Mouse (Mus musculus) stomach, embryonic 16.5 days (tissue): ENCODE data around the gene Gm42674. TPM values are rescaled to one million over a fixed set of nuclear protein-coding genes. Genes with fewer than 3 reads are reported as not detected.
A peak's percentile ranks its signal among the peaks of the same experiment; 100 is the strongest.

Experiments
- ATAC-seq: fragments of 200-750 bp; cut with Nextera tagmentation; 2 replicates; pipeline ENCODE4 v1.8.0; 2017; ENCODE audit warnings: moderate number of reproducible peaks, moderate TSS enrichment; ENCODE audit not compliant: insufficient read depth, low FRiP score
- H3K27ac ChIP-seq: fragments of 300-500 bp; sonication (generic); 2 replicates; pipeline ENCODE4 v1.5.1; 2014; ENCODE audit warnings: low read length
- H3K27me3 ChIP-seq: fragments of 300-500 bp; sonication (generic); 2 replicates; pipeline ENCODE4 v1.6.1; 2014; ENCODE audit warnings: low read length, control low read depth, mixed read lengths; ENCODE audit not compliant: control insufficient read depth, insufficient read depth
- H3K36me3 ChIP-seq: fragments of 300-500 bp; sonication (generic); 2 replicates; pipeline ENCODE4 v1.6.1; 2014; ENCODE audit warnings: low read length; ENCODE audit not compliant: control insufficient read depth, insufficient read depth
- H3K4me1 ChIP-seq: fragments of 300-500 bp; sonication (generic); 2 replicates; pipeline ENCODE4 v1.6.1; 2014; ENCODE audit warnings: low read length, control low read depth, mixed read lengths; ENCODE audit not compliant: control insufficient read depth, insufficient read depth
- H3K4me2 ChIP-seq: fragments of 300-500 bp; sonication (generic); 2 replicates; pipeline ENCODE4 v1.6.1; 2014; ENCODE audit warnings: low read depth, low read length, mixed read lengths
- H3K4me3 ChIP-seq: fragments of 300-500 bp; sonication (generic); replicated peaks from 2 replicates; pipeline ENCODE4 v1.5.1; 2014; ENCODE audit warnings: mild to moderate bottlenecking, low read length
- H3K9ac ChIP-seq: fragments of 300-500 bp; sonication (generic); 2 replicates; pipeline ENCODE4 v1.6.1; 2014; ENCODE audit warnings: low read length
- H3K9me3 ChIP-seq: fragments of 300-500 bp; sonication (generic); replicated peaks from 2 replicates; pipeline ENCODE4 v1.6.1; 2016; ENCODE audit warnings: low read length, control low read depth; ENCODE audit not compliant: control insufficient read depth
- WGBS: fragments of 180-500 bp; shearing (Covaris S2); extraction: QIAGEN DNeasy Blood & Tissue Kit; methylation state at CpG from one replicate; pipeline ENCODE4 v1.1.7; 2014; 5-methylcytosine and 5-hydroxymethylcytosine counted together
- polyA plus RNA-seq: library from polyadenylated mRNA; unstranded; fragments of >200 nt; fragmentation: Nextera tagmentation; extraction: Ambion mirVana; gene quantifications from 2 replicates; pipeline ENCODE4 v1.2.1, GENCODE M21; 2015

The Gm42674 gene
- polyA plus RNA-seq, 1 experiment from 2014 or later = not detected

DNA sequence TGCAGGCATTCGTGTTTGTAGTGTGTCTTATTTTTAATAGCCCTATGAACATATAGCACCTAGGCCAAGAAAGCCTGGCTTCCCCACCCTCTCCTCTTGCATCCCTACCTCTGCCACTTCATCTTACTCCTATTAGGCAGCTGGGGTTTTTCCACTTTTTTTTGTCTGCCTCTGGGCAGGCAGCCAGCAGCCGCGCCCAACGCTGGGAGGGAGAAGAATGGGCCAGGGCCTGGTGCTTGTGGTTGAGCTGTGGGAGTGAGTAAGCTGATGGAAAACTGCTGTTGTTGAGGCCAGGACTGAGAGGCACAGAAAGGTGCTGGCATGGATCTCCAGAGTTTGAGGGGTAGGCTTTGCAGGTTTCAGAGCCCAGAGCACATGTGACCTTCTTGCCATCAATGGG, 2.7 kb downstream of the Gm42674 start:
- Histone ChIP-seq H3K36me3 (no peaks in the 10 kb centered on the region), H3K27me3 (no peaks in the 10 kb centered on the region), H3K9me3 (no peaks in the 10 kb centered on the region), H3K4me1 (peaks cover 37% of the 10 kb centered on the region), H3K9ac (no peak overlapping the region; the same call in 1 of the 2 replicates), H3K4me2 (no peak overlapping the region), H3K4me3 (no peak overlapping the region), H3K27ac (peak overlapping the region; percentile 89)
- ATAC-seq = peak; percentile 86
- WGBS = 11% methylated on average over 4 of the region's 4 CpGs

DNA sequence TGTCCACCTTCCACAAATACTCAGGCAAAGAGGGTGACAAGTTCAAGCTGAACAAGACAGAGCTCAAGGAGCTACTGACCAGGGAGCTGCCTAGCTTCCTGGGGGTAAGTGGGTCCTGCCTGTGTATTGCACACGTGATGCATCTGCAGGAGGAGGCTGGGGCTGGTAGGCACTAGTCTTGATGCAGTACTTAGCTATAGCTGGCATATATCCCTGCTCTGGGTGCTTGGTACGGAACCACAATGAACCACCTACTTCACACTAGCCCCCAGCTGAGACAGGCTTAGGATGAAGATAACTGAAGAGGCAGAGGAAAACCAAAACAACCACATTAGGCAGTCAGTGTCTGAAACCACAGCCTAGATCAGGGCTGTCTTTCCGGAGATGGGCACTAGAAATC, 3.3 kb downstream of the Gm42674 start:
- peak overlapping the region; percentile 89 for H3K27ac ChIP-seq
- peaks cover 37% of the 10 kb centered on the region for H3K4me1 ChIP-seq
- 71% methylated on average over 3 of the region's 3 CpGs for WGBS
- H3K4me3 ChIP-seq = no peak overlapping the region
- H3K27me3 ChIP-seq = no peaks in the 10 kb centered on the region
- no peaks in the 10 kb centered on the region for H3K9me3 ChIP-seq
- H3K36me3 ChIP-seq = no peaks in the 10 kb centered on the region
- H3K9ac ChIP-seq = no peak overlapping the region
- H3K4me2 ChIP-seq = no peak overlapping the region
- ATAC-seq = no peak

DNA sequence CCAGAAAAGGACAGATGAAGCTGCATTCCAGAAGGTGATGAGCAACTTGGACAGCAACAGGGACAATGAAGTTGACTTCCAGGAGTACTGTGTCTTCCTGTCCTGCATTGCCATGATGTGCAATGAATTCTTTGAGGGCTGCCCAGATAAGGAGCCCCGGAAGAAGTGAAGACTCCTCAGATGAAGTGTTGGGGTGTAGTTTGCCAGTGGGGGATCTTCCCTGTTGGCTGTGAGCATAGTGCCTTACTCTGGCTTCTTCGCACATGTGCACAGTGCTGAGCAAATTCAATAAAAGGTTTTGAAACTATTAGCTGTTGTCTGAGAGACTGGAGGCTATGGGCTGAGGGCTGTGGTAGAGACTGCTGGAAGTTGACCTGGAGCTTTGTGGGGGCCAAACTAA, 4.0 kb downstream of the Gm42674 start:
- no peak; the same call in 1 of the 2 replicates for ATAC-seq

DNA sequence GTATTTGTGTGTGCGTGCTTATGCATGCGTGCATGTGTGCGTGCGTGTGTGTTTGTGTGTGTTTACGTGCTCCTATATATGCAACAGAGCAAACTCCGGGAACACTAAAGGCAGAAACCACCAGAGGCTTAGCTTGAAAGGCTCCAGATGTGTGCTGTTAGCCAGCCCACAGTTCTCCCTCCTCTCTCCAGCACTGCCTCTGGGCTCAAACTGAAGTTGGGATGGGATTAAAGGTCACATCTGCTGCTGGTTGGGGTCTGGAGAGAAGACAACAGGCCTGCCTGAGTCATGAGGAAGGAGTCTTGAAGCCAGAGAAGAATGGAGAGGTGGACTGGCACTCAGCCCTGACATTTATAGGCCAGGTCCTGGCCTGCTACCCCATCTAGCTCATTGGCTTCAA, 4.5 kb downstream of the Gm42674 start:
- peak overlapping the region; percentile 89 for H3K27ac ChIP-seq
- no peaks in the 10 kb centered on the region for H3K9me3 ChIP-seq
- no peaks in the 10 kb centered on the region for H3K36me3 ChIP-seq
- 67% methylated on average over 6 of the region's 6 CpGs for WGBS
- H3K4me2 ChIP-seq = no peak overlapping the region
- peaks cover 29% of the 10 kb centered on the region for H3K4me1 ChIP-seq
- no peak overlapping the region for H3K4me3 ChIP-seq
- H3K27me3 ChIP-seq = no peaks in the 10 kb centered on the region
- no peak overlapping the region for H3K9ac ChIP-seq
- ATAC-seq = peak; percentile 71

More for the DNA sequence above, 4.0 kb downstream of the Gm42674 start:
- H3K4me1 ChIP-seq = peaks cover 31% of the 10 kb centered on the region
- H3K9me3 ChIP-seq = no peaks in the 10 kb centered on the region
- H3K27me3 ChIP-seq = no peaks in the 10 kb centered on the region
- no peak overlapping the region for H3K9ac ChIP-seq
- H3K4me2 ChIP-seq = no peak overlapping the region
- WGBS = 72% methylated on average over 2 of the region's 2 CpGs
- H3K36me3 ChIP-seq = no peaks in the 10 kb centered on the region
- no peak overlapping the region for H3K4me3 ChIP-seq
- peak overlapping the region; percentile 89 for H3K27ac ChIP-seq

DNA sequence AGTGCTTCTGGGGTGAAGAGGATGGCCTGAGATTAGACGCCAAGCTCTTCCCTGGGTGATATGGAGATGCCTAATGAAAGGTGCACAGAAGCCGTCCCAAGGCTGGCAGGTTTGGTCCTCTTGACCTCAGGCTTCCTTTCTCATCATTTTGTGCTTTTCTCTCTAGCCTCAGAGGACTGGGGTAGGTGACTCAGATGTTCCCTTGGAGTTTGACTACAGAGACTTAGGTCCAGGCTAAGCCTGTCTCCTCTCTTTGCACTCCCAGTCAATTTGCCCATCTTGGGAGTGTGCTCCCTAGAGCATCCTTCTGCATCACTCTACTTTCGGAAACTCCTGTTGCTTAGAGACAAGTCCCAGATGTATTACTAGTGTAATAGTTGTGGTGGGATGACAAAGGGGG, 5.7 kb downstream of the Gm42674 start:
- Histone ChIP-seq H3K27ac (no peak overlapping the region), H3K27me3 (no peaks in the 10 kb centered on the region), H3K9me3 (no peaks in the 10 kb centered on the region), H3K4me1 (peaks cover 31% of the 10 kb centered on the region), H3K36me3 (no peaks in the 10 kb centered on the region), H3K4me2 (no peak overlapping the region), H3K4me3 (no peak overlapping the region), H3K9ac (no peak overlapping the region)
- ATAC-seq = no peak
- 90% methylated on average over 3 of the region's 3 CpGs for WGBS

DNA sequence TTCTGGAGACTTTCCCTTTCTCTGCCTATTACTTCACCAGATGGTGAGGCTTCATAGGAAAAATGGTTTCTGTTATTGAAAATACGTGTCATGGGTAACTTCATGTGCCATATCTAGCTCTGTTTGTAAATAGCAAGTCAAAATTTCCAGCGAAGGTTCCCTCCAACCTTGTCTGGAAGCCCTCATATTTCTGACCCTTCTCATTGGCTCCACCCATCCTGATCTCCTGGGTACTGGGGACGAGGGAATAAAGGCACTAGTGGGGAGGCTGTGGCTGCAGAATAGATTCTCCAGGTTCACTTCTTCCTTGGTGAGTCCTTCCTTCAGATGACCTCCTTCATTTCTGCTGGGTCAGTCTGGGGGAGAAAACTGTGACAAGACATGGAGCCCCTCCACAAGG, 6.5 kb downstream of the Gm42674 start, which contains the start of gene S100a5:
TSS of gene S100a5 (plus strand) at position 301 of the 400 bp plus-strand sequence.
- Histone ChIP-seq H3K4me2 (no peak within 1 kb of the TSS), H3K9me3 (no peaks in the 10 kb centered on the region), H3K4me3 (no peak within 1 kb of the TSS), H3K36me3 (no peaks in the 10 kb centered on the region), H3K27me3 (no peaks in the 10 kb centered on the region), H3K4me1 (peaks cover 34% of the 10 kb centered on the region), H3K27ac (no peak within 1 kb of the TSS), H3K9ac (0 out of 2 replicates have a peak within 1 kb of the TSS, but pooled peaks have one; percentile 0)
- no peak for ATAC-seq
- WGBS = 50% methylated on average over 3 of the region's 3 CpGs

DNA sequence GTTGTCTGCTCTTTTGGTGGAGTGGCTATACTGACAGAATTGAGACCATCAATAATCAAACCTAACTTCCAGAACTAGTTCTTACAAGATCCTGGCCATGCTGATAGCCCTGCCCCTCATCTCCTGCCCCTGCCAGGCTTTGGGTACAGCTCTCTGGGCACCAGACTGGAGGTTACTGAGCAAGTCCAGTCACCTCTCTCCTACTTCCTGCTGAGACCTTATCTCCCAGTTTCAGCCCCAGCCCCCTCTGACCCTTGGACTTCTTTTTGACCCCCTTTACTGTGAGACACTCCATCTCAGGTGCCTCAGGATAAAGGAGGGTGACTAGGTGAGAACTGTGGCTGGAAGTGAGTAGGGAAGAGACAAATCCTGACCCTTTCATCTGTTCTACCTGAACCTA, 7.4 kb downstream of the Gm42674 start:
- Histone ChIP-seq H3K9ac (0 out of 2 replicates have a peak overlapping the region, but pooled peaks have one; percentile 0), H3K27ac (no peak overlapping the region), H3K4me1 (peaks cover 29% of the 10 kb centered on the region), H3K36me3 (no peaks in the 10 kb centered on the region), H3K4me2 (no peak overlapping the region), H3K9me3 (no peaks in the 10 kb centered on the region), H3K27me3 (no peaks in the 10 kb centered on the region), H3K4me3 (no peak overlapping the region)
- ATAC-seq = no peak

DNA sequence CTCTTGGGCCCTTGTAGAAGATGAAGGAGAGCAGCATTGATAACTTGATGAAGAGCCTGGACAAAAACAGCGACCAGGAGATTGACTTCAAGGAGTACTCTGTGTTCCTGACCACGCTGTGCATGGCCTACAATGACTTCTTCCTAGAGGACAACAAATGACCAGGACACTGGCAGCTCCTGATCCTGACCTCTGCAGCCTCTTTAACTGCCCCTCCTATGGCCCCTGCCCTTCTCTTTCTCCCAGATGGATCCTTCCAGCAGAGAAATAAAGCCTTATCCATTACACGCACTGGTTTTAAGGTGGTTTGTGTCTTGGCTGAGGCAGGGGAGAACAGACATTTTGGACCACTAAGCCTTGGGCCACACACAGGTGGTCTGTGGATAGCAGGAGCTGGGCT, 9.8 kb downstream of the Gm42674 start:
- no peak for ATAC-seq
- H3K36me3 ChIP-seq = no peaks in the 10 kb centered on the region
- H3K9me3 ChIP-seq = no peaks in the 10 kb centered on the region
- H3K4me1 ChIP-seq = peaks cover 20% of the 10 kb centered on the region
- H3K27ac ChIP-seq = 0 out of 2 replicates have a peak overlapping the region, but pooled peaks have one; percentile 14
- no peak overlapping the region for H3K9ac ChIP-seq
- H3K4me3 ChIP-seq = no peak overlapping the region
- no peaks in the 10 kb centered on the region for H3K27me3 ChIP-seq
- WGBS = 91% methylated on average over 3 of the region's 3 CpGs
- H3K4me2 ChIP-seq = no peak overlapping the region

DNA sequence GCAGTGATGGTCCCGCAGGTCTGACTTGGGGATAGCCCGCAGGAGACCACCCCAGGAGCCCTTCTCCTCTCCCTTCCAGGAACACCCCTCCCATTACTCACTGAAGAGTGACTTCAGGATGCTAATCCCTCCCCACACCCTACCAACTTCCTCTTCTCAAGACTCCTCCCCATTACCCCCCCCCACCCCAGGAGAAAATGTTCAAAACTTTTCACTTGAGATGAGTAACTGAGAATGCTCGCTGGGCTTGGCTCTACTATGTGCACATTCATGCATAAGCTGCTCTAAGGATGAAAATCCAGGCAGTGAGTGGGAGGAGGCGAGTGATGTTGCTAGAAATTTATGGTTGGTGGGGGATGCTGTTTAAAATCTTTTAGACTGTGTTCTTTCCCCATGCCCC, 10.4 kb downstream of the Gm42674 start:
- Histone ChIP-seq H3K4me2 (peak overlapping the region; percentile 67), H3K27me3 (no peaks in the 10 kb centered on the region), H3K4me3 (no peak overlapping the region), H3K4me1 (peaks cover 20% of the 10 kb centered on the region), H3K9me3 (no peaks in the 10 kb centered on the region), H3K9ac (no peak overlapping the region), H3K36me3 (no peaks in the 10 kb centered on the region), H3K27ac (peak overlapping the region; percentile 93; the same call in 1 of the 2 replicates)
- 65% methylated on average over 4 of the region's 4 CpGs for WGBS
- no peak for ATAC-seq
